9 mouse cellular contexts compared by ENCODE assay signal in genomic region chr9:99631781-99632180, GRCm38 (mm10). TPM values are rescaled to one million over a fixed set of nuclear protein-coding genes. Genes with fewer than 3 reads are reported as not detected.
DNase-seq lines count a peak whose midpoint lies in the region; ATAC-seq and TF ChIP-seq lines count a peak whose summit lies in the region.
"Had no signal": no experiment of that assay in that cellular context is flagged by ENCODE, and none has a peak within 500 bp of the region (broad histone marks: within the 10 kb centered on the region; RNA-seq: fewer than 3 reads in every experiment).

No protein-coding gene starts in this region.

- WGBS in heart, embryonic 13.5 days = 49% methylated on average over 2 of the region's 2 CpGs
- 13% methylated on average over 2 of the region's 2 CpGs for WGBS in hindbrain, embryonic 14.5 days
- WGBS in midbrain, embryonic 11.5 days = 27% methylated on average over 2 of the region's 2 CpGs

- ATAC-seq in heart, embryonic 13.5 days (ENCODE audit: extremely low read depth, insufficient number of reproducible peaks, low FRiP score, low TSS enrichment) = no peak
- ATAC-seq in hindbrain, embryonic 14.5 days (ENCODE audit: low FRiP score) = no peak
- ATAC-seq in midbrain, embryonic 11.5 days (ENCODE audit: low FRiP score) = no peak
- no peak for ATAC-seq in erythroid progenitor cell, adult 5-6 weeks (replicated peaks; ENCODE audit: low FRiP score, poor library complexity, severe bottlenecking)

- peak overlapping the region; percentile 79 for H3K4me2 ChIP-seq in heart, embryonic 13.5 days
- peak overlapping the region; percentile 37 for H3K4me2 ChIP-seq in hindbrain, embryonic 14.5 days (replicated peaks)
- H3K4me2 ChIP-seq in midbrain, embryonic 11.5 days = peak overlapping the region; percentile 19; the same call in 1 of the 2 replicates

- no peak for TF ChIP-seq POLR2A in brain, embryonic 14.5 days (IDR thresholded peaks at IDR 0.05; ENCODE audit: borderline replicate concordance, extremely low read depth, insufficient read depth, insufficient read length, poor library complexity, severe bottlenecking)

- TF ChIP-seq CTCF in brain, embryonic 14.5 days (IDR thresholded peaks at IDR 0.05; ENCODE audit: borderline replicate concordance, extremely low read depth, insufficient read depth, insufficient read length) = no peak

- peak overlapping the region; percentile 68 for H3K4me3 ChIP-seq in heart, embryonic 13.5 days
- no peak overlapping the region for H3K4me3 ChIP-seq in hindbrain, embryonic 14.5 days (replicated peaks; ENCODE audit: low read length)
- H3K4me3 ChIP-seq in midbrain, embryonic 11.5 days (ENCODE audit: low read depth, low read length) = no peak overlapping the region
- H3K4me3 ChIP-seq: limb, embryonic 12.5 days had no signal

- no peak for DNase-seq in heart, postnatal 25 days (ENCODE audit: low spot score)
- peak; percentile 83 for DNase-seq in brain, embryonic 14.5 days (ENCODE audit: low read depth)
- peak; percentile 59 for DNase-seq in hindbrain, embryonic 14.5 days (ENCODE audit: low spot score)
- DNase-seq in midbrain, embryonic 11.5 days (ENCODE audit: low spot score, missing footprints) = peak; percentile 86
- DNase-seq in spleen, adult 18-20 months = no peak
- no peak for DNase-seq in spleen, postnatal 10 days (ENCODE audit: low spot score in 2 of 2)

- no peaks in the 10 kb centered on the region for H3K9me3 ChIP-seq in heart, embryonic 13.5 days
- H3K9me3 ChIP-seq in hindbrain, embryonic 14.5 days (ENCODE audit: control insufficient read depth, low read length) = no peaks in the 10 kb centered on the region
- H3K9me3 ChIP-seq in midbrain, embryonic 11.5 days (ENCODE audit: control insufficient read depth, low read length) = no peaks in the 10 kb centered on the region
- H3K9me3 ChIP-seq: limb, embryonic 12.5 days had no signal

- H3K36me3 ChIP-seq in heart, embryonic 13.5 days = peaks cover 48% of the 10 kb centered on the region
- no peaks in the 10 kb centered on the region for H3K36me3 ChIP-seq in hindbrain, embryonic 14.5 days (replicated peaks; ENCODE audit: control insufficient read depth, insufficient read depth)
- H3K36me3 ChIP-seq in midbrain, embryonic 11.5 days (ENCODE audit: control insufficient read depth, insufficient read depth, low read length) = peaks cover 3% of the 10 kb centered on the region; the same call in 1 of the 2 replicates

- peak overlapping the region; percentile 88 for H3K9ac ChIP-seq in heart, embryonic 13.5 days
- H3K9ac ChIP-seq in hindbrain, embryonic 14.5 days = no peak overlapping the region; the same call in 1 of the 2 replicates
- H3K9ac ChIP-seq in midbrain, embryonic 11.5 days (ENCODE audit: low read length) = 0 out of 2 replicates have a peak overlapping the region, but pooled peaks have one; percentile 14
- H3K9ac ChIP-seq: limb, embryonic 12.5 days had no signal

- peaks cover 42% of the 10 kb centered on the region for H3K4me1 ChIP-seq in heart, embryonic 13.5 days
- peaks cover 17% of the 10 kb centered on the region for H3K4me1 ChIP-seq in hindbrain, embryonic 14.5 days (replicated peaks; ENCODE audit: control insufficient read depth, insufficient read depth, low read length)
- peaks cover 28% of the 10 kb centered on the region for H3K4me1 ChIP-seq in midbrain, embryonic 11.5 days (ENCODE audit: control insufficient read depth, insufficient read depth, low read length)

- intact Hi-C loops in heart, postnatal 25 days (cut with DNase I) = no loop called here

- H3K27ac ChIP-seq in heart, embryonic 13.5 days (replicated peaks) = no peak overlapping the region
- peak overlapping the region; percentile 39 for H3K27ac ChIP-seq in hindbrain, embryonic 14.5 days
- no peak overlapping the region for H3K27ac ChIP-seq in midbrain, embryonic 11.5 days (ENCODE audit: low read depth, low read length)
- H3K27ac ChIP-seq: limb, embryonic 12.5 days had no signal

- no peaks in the 10 kb centered on the region for H3K27me3 ChIP-seq in heart, embryonic 13.5 days (replicated peaks)
- H3K27me3 ChIP-seq in hindbrain, embryonic 14.5 days (ENCODE audit: control insufficient read depth, insufficient read depth, low read length) = no peaks in the 10 kb centered on the region
- H3K27me3 ChIP-seq in midbrain, embryonic 11.5 days (ENCODE audit: control insufficient read depth, insufficient read depth, low read length) = no peaks in the 10 kb centered on the region
- H3K27me3 ChIP-seq: limb, embryonic 12.5 days had no signal

RNA-seq across cellular contexts. Expression of gene Dzip1l, which starts 2.5 kb away (rescaled TPM):
- 16.8 and 19.5 TPM in 2 replicates for polyA plus RNA-seq in heart, embryonic 13.5 days (2015; fragmentation: Nextera tagmentation; extraction: Ambion mirVana)
- total RNA-seq in heart, postnatal 25 days (2021) = 1 to 10 TPM; 4.1 to 4.2 TPM
- polyA plus RNA-seq in brain, embryonic 14.5 days (2012; rRNA removed) = 5.2 and 8.2 TPM in 2 replicates
- 6.6 and 7.9 TPM in 2 replicates for polyA plus RNA-seq in hindbrain, embryonic 14.5 days (2014; fragmentation: Nextera tagmentation; extraction: Ambion mirVana)
- polyA plus RNA-seq in midbrain, embryonic 11.5 days (2014; fragmentation: Nextera tagmentation; extraction: Ambion mirVana) = 12.6 and 13.0 TPM in 2 replicates
- total RNA-seq in erythroid progenitor cell, adult 5-6 weeks (2015; ENCODE audit: low replicate concordance) = not detected in 2 replicates
- not detected in 2 replicates for total RNA-seq in erythroid progenitor cell, adult 5-6 weeks (2017; ENCODE audit: low replicate concordance)

RNA-seq across cellular contexts. Expression of gene A4gnt, which starts 19.5 kb away (rescaled TPM):
- not detected in 2 replicates for polyA plus RNA-seq in heart, embryonic 13.5 days (2015; fragmentation: Nextera tagmentation; extraction: Ambion mirVana)
- total RNA-seq in heart, postnatal 25 days (2021) = not detected
- polyA plus RNA-seq in brain, embryonic 14.5 days (2012; rRNA removed) = not detected in 2 replicates
- polyA plus RNA-seq in hindbrain, embryonic 14.5 days (2014; fragmentation: Nextera tagmentation; extraction: Ambion mirVana) = not detected in 2 replicates
- not detected in 2 replicates for polyA plus RNA-seq in midbrain, embryonic 11.5 days (2014; fragmentation: Nextera tagmentation; extraction: Ambion mirVana)
- not detected in 2 replicates for total RNA-seq in erythroid progenitor cell, adult 5-6 weeks (2015; ENCODE audit: low replicate concordance)
- not detected in 2 replicates for total RNA-seq in erythroid progenitor cell, adult 5-6 weeks (2017; ENCODE audit: low replicate concordance)
- polyA plus RNA-seq: limb, embryonic 12.5 days had no signal

RNA-seq across cellular contexts. Expression of gene Dbr1, which starts 56.2 kb away (rescaled TPM):
- 16.3 and 17.3 TPM in 2 replicates for polyA plus RNA-seq in heart, embryonic 13.5 days (2015; fragmentation: Nextera tagmentation; extraction: Ambion mirVana)
- total RNA-seq in heart, postnatal 25 days (2021) = 1 to 10 TPM; 6.5 to 6.8 TPM
- 18.0 and 19.6 TPM in 2 replicates for polyA plus RNA-seq in brain, embryonic 14.5 days (2012; rRNA removed)
- 22.1 and 23.7 TPM in 2 replicates for polyA plus RNA-seq in hindbrain, embryonic 14.5 days (2014; fragmentation: Nextera tagmentation; extraction: Ambion mirVana)
- polyA plus RNA-seq in midbrain, embryonic 11.5 days (2014; fragmentation: Nextera tagmentation; extraction: Ambion mirVana) = 30.0 and 35.0 TPM in 2 replicates
- total RNA-seq in erythroid progenitor cell, adult 5-6 weeks (2015; ENCODE audit: low replicate concordance) = 7.5 and 11.5 TPM in 2 replicates
- 12.3 and 32.3 TPM in 2 replicates for total RNA-seq in erythroid progenitor cell, adult 5-6 weeks (2017; ENCODE audit: low replicate concordance)

Comparison
In these comparisons a context has a peak if more than half of its experiments do, and no peak if none do; other contexts are left out.
1. H3K4me2 ChIP-seq: peak in every context shown above with its lines; median percentile 79 in heart, embryonic 13.5 days; 37 in hindbrain, embryonic 14.5 days; 19 in midbrain, embryonic 11.5 days.
2. DNase-seq: peak in brain, embryonic 14.5 days (single experiment), hindbrain, embryonic 14.5 days (single experiment) and midbrain, embryonic 11.5 days (single experiment); none in heart, postnatal 25 days (single experiment), spleen, adult 18-20 months (0 of 2) and spleen, postnatal 10 days (0 of 2).